ENCODE assay signal across 9 mouse cellular contexts in genomic region chr8:128361343-128361870, GRCm38 (mm10). TPM values are rescaled to one million over a fixed set of nuclear protein-coding genes. Genes with fewer than 3 reads are reported as not detected.
A peak's percentile ranks its signal among the peaks of the same experiment; 100 is the strongest.
DNase-seq lines count a peak whose midpoint lies in the region; ATAC-seq lines count a peak whose summit lies in the region.
"Had no signal": no experiment of that assay in that cellular context is flagged by ENCODE, and none has a peak within 500 bp of the region (broad histone marks: within the 10 kb centered on the region; RNA-seq: fewer than 3 reads in every experiment).

No protein-coding gene starts in this region.

- H3K27me3 ChIP-seq in kidney, embryonic 15.5 days, result no peaks in the 10 kb centered on the region
- H3K27me3 ChIP-seq in embryonic facial prominence, embryonic 11.5 days (ENCODE audit: control insufficient read depth, insufficient read depth, low read length), result no peaks in the 10 kb centered on the region
- no peaks in the 10 kb centered on the region for H3K27me3 ChIP-seq in hindbrain, embryonic 15.5 days
- H3K27me3 ChIP-seq in midbrain, embryonic 15.5 days (replicated peaks), result no peaks in the 10 kb centered on the region

- H3K4me1 ChIP-seq in kidney, embryonic 15.5 days, result peaks cover 68% of the 10 kb centered on the region
- H3K4me1 ChIP-seq in embryonic facial prominence, embryonic 11.5 days (ENCODE audit: control insufficient read depth, insufficient read depth, low read length), result no peaks in the 10 kb centered on the region
- peaks cover 64% of the 10 kb centered on the region for H3K4me1 ChIP-seq in hindbrain, embryonic 15.5 days (replicated peaks)
- H3K4me1 ChIP-seq in midbrain, embryonic 15.5 days, result peaks cover 54% of the 10 kb centered on the region

- peak overlapping the region; percentile 92 for H3K4me2 ChIP-seq in kidney, embryonic 15.5 days
- peak overlapping the region; percentile 7; the same call in 1 of the 2 replicates for H3K4me2 ChIP-seq in embryonic facial prominence, embryonic 11.5 days (ENCODE audit: low read depth, low read length)
- H3K4me2 ChIP-seq in hindbrain, embryonic 15.5 days, result peak overlapping the region; percentile 100
- H3K4me2 ChIP-seq in midbrain, embryonic 15.5 days, result peak overlapping the region; percentile 99

- peak overlapping the region; percentile 98 for H3K27ac ChIP-seq in kidney, embryonic 15.5 days
- H3K27ac ChIP-seq in embryonic facial prominence, embryonic 11.5 days (replicated peaks; ENCODE audit: low read depth, low read length), result no peak overlapping the region
- H3K27ac ChIP-seq in hindbrain, embryonic 15.5 days (replicated peaks), result peak overlapping the region; percentile 95
- peak overlapping the region; percentile 58 for H3K27ac ChIP-seq in midbrain, embryonic 15.5 days

- H3K36me3 ChIP-seq in kidney, embryonic 15.5 days, result peaks cover 17% of the 10 kb centered on the region; the same call in 1 of the 2 replicates
- no peaks in the 10 kb centered on the region for H3K36me3 ChIP-seq in embryonic facial prominence, embryonic 11.5 days (replicated peaks; ENCODE audit: control insufficient read depth, insufficient read depth, low read depth, low read length)
- no peaks in the 10 kb centered on the region for H3K36me3 ChIP-seq in hindbrain, embryonic 15.5 days
- no peaks in the 10 kb centered on the region for H3K36me3 ChIP-seq in midbrain, embryonic 15.5 days (replicated peaks)

- peak overlapping the region; percentile 95 for H3K4me3 ChIP-seq in kidney, embryonic 15.5 days (replicated peaks)
- no peak overlapping the region for H3K4me3 ChIP-seq in embryonic facial prominence, embryonic 11.5 days (ENCODE audit: low read depth, low read length)
- H3K4me3 ChIP-seq in hindbrain, embryonic 15.5 days, result peak overlapping the region; percentile 78
- H3K4me3 ChIP-seq in midbrain, embryonic 15.5 days, result peak overlapping the region; percentile 83

- peak overlapping the region; percentile 93 for H3K9ac ChIP-seq in kidney, embryonic 15.5 days
- no peak overlapping the region for H3K9ac ChIP-seq in embryonic facial prominence, embryonic 11.5 days (replicated peaks; ENCODE audit: low read length)
- peak overlapping the region; percentile 32; the same call in 1 of the 2 replicates for H3K9ac ChIP-seq in hindbrain, embryonic 15.5 days
- peak overlapping the region; percentile 85 for H3K9ac ChIP-seq in midbrain, embryonic 15.5 days

- ATAC-seq in kidney, embryonic 15.5 days (replicated peaks; ENCODE audit: low FRiP score), result peak; percentile 9; the same call in 1 of the 2 replicates
- ATAC-seq in embryonic facial prominence, embryonic 11.5 days (replicated peaks; ENCODE audit: insufficient number of reproducible peaks, low FRiP score, low TSS enrichment, low read depth), result no peak
- ATAC-seq in hindbrain, embryonic 15.5 days (ENCODE audit: low FRiP score, low read depth), result no peak
- ATAC-seq in midbrain, embryonic 15.5 days (replicated peaks), result no peak

- DNase-seq in kidney, adult 11 months, result no peak
- no peak for DNase-seq in embryonic facial prominence, embryonic 11.5 days (ENCODE audit: low spot score)
- DNase-seq in thymus, postnatal 36 days, result no peak
- DNase-seq in ovary, postnatal 10 days (ENCODE audit: low spot score), result no peak
- DNase-seq in cerebellum, adult 18-20 months, result no peak
- DNase-seq: cerebellum, adult 11 months had no signal

- WGBS in kidney, embryonic 15.5 days, result 12% methylated on average over 5 of the region's 5 CpGs
- 49% methylated on average over 5 of the region's 5 CpGs for WGBS in embryonic facial prominence, embryonic 11.5 days
- WGBS in hindbrain, embryonic 15.5 days, result 27% methylated on average over 5 of the region's 5 CpGs
- WGBS in midbrain, embryonic 15.5 days, result 22% methylated on average over 5 of the region's 5 CpGs

- H3K9me3 ChIP-seq in kidney, embryonic 15.5 days (replicated peaks), result no peaks in the 10 kb centered on the region
- no peaks in the 10 kb centered on the region for H3K9me3 ChIP-seq in embryonic facial prominence, embryonic 11.5 days (replicated peaks; ENCODE audit: control insufficient read depth, low read length)
- H3K9me3 ChIP-seq in hindbrain, embryonic 15.5 days, result no peaks in the 10 kb centered on the region
- H3K9me3 ChIP-seq in midbrain, embryonic 15.5 days, result no peaks in the 10 kb centered on the region

RNA-seq across cellular contexts. Expression of gene Nrp1, which starts 3.0 kb away (rescaled TPM):
- 130 and 140 TPM in 2 replicates for polyA plus RNA-seq in kidney, embryonic 15.5 days (2015; fragmentation: Nextera tagmentation; extraction: Ambion mirVana)
- 42.8 and 42.9 TPM in 2 replicates for polyA plus RNA-seq in embryonic facial prominence, embryonic 11.5 days (2014; fragmentation: Nextera tagmentation; extraction: Ambion mirVana)
- 74.5 and 75.1 TPM in 2 replicates for polyA plus RNA-seq in hindbrain, embryonic 15.5 days (2015; fragmentation: Nextera tagmentation; extraction: Ambion mirVana)
- polyA plus RNA-seq in midbrain, embryonic 15.5 days (2015; fragmentation: Nextera tagmentation; extraction: Ambion mirVana), result 77.4 and 89.0 TPM in 2 replicates

Comparison
In these comparisons a context has a peak if more than half of its experiments do, and no peak if none do; other contexts are left out.
1. H3K4me2 ChIP-seq: peak in every context shown above with its lines; median percentile 100 in hindbrain, embryonic 15.5 days; 99 in midbrain, embryonic 15.5 days; 92 in kidney, embryonic 15.5 days; 7 in embryonic facial prominence, embryonic 11.5 days.